Mouse (Mus musculus): Measurements from ENCODE around the gene Sema4d.

GRCm38 (mm10) chr13:51681076-51681475 is 112.5 kb downstream of the Sema4d start:
- TF ChIP-seq CTCF (IDR thresholded peaks at IDR 0.05; ENCODE audit: control insufficient read depth, insufficient read depth, low read length), result no peak
- TF ChIP-seq POLR2A (IDR thresholded peaks at IDR 0.05; ENCODE audit: borderline replicate concordance, control insufficient read depth, low read depth, low read length), result no peak
